Mouse (Mus musculus) gastrocnemius, postnatal 10 days (tissue): Measurements from ENCODE around the gene Uck1. TPM values are rescaled to one million over a fixed set of nuclear protein-coding genes. Genes with fewer than 3 reads are reported as not detected.
A peak's percentile ranks its signal among the peaks of the same experiment; 100 is the strongest.

Source experiments
- DNase-seq: peaks from one replicate; pipeline ENCODE4 v3.0.0; 2021; ENCODE audit warnings: mixed read lengths
- total RNA-seq, 2 experiments: library from RNA; stranded (reverse); gene quantifications; 2 replicates each; pipeline ENCODE4 v1.2.3; 2021

Gene Uck1
- total RNA-seq, 2 experiments from 2014 or later = 18.0 to 20.2 TPM

GRCm38 (mm10) chr2:32260635-32261034, 676 bp upstream of the Uck1 start:
- peak; percentile 34 for DNase-seq

- no peak for DNase-seq
Measured at GRCm38 (mm10) chr2:32258887-32259533, 949 bp downstream of the Uck1 start.

GRCm38 (mm10) chr2:32256273-32256672, 3.7 kb downstream of the Uck1 start:
- no peak for DNase-seq

GRCm38 (mm10) chr2:32254563-32254962, 5.4 kb downstream of the Uck1 start:
- DNase-seq = no peak

- DNase-seq = no peak
Measured at GRCm38 (mm10) chr2:32253352-32253751, 6.6 kb downstream of the Uck1 start.

GRCm38 (mm10) chr2:32252658-32253057, 7.3 kb downstream of the Uck1 start:
- DNase-seq = no peak

GRCm38 (mm10) chr2:32251791-32252527, 8.0 kb downstream of the Uck1 start:
- peak; percentile 27 for DNase-seq

GRCm38 (mm10) chr2:32248377-32249361, 11.3 kb downstream of the Uck1 start:
- peak; percentile 53 for DNase-seq

GRCm38 (mm10) chr2:32246741-32247140, 13.2 kb downstream of the Uck1 start:
- DNase-seq = no peak

- no peak for DNase-seq
Measured at GRCm38 (mm10) chr2:32242986-32243385, 17.0 kb downstream of the Uck1 start.

- DNase-seq = no peak
Measured at GRCm38 (mm10) chr2:32240591-32240990, 19.4 kb downstream of the Uck1 start.

- no peak for DNase-seq
Measured at GRCm38 (mm10) chr2:32238708-32239435, 21.1 kb downstream of the Uck1 start.

- DNase-seq = no peak
Measured at GRCm38 (mm10) chr2:32237571-32237970, 22.4 kb downstream of the Uck1 start.

- DNase-seq = peak; percentile 40
Measured at GRCm38 (mm10) chr2:32236760-32237487, 23.0 kb downstream of the Uck1 start.

- peak; percentile 89 for DNase-seq
Measured at GRCm38 (mm10) chr2:32235886-32236759, 23.8 kb downstream of the Uck1 start, which contains the start of gene Pomt1. TSS of gene Pomt1 (plus strand) at chr2:32236590.

GRCm38 (mm10) chr2:32235433-32235832, 24.5 kb downstream of the Uck1 start:
- DNase-seq = no peak

GRCm38 (mm10) chr2:32222057-32222456, 37.9 kb downstream of the Uck1 start:
- no peak for DNase-seq

GRCm38 (mm10) chr2:32221577-32221976, 38.4 kb downstream of the Uck1 start:
- no peak for DNase-seq

GRCm38 (mm10) chr2:32220969-32221368, 39.0 kb downstream of the Uck1 start:
- no peak for DNase-seq

- no peak for DNase-seq
Measured at GRCm38 (mm10) chr2:32220021-32220420, 39.9 kb downstream of the Uck1 start.
